Mouse (Mus musculus): Measurements from ENCODE around the gene Pacsin3.

Gene Pacsin3

DNA sequence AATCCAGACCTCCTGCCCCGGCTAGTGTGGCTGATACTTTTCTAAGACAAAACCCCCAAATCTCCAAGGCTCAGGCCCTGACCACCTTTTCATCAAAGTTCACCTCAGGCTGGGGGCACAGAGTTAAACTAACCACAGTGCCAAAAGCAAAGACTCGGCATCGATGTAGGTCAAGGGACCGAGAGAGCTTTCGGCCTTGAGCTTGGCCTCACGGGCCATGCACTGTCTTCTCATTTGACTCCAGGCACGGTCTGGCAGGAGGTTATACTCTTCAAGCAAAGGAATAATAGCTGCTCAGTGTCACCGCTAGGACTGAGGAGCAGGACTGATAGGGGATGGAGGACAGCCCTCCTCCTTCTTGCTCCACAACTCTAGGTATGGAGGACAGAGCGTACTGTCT lies 50.2 kb downstream of the Pacsin3 start:
- DNase-seq (ENCODE audit: extremely low spot score), result no peak

GRCm38 (mm10) chr2:91306589-91306988 lies 50.8 kb downstream of the Pacsin3 start:
- no peak for DNase-seq (ENCODE audit: extremely low spot score)

- peak; percentile 14 for DNase-seq (ENCODE audit: extremely low spot score)
These were observed 52.9 kb downstream of the Pacsin3 start for GRCm38 (mm10) chr2:91308680-91309079.

DNA sequence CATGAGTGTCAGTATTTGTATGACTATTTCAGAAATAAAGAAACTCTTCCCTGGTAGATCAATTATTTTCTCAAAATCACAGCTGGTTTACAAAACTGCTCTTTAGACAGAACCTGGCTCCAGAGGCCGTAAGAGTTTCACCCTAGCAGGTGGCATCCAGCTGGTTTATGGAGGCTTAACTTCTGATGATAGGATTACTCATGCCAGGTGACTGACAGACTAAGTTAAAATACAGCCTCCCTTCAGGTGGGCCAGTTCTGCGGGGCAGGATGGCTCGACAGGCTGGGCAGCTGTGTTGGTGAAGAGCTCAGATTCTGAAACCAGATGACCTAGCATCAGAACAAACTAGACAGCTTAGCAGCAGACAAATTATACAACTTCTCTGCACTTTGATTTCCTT lies 53.8 kb downstream of the Pacsin3 start:
- no peak for DNase-seq (ENCODE audit: extremely low spot score)

- peak; percentile 48 for DNase-seq (ENCODE audit: extremely low spot score)
These were observed 57.0 kb downstream of the Pacsin3 start for GRCm38 (mm10) chr2:91312578-91313311.

GRCm38 (mm10) chr2:91314184-91314583 lies 58.4 kb downstream of the Pacsin3 start:
- no peak for DNase-seq (ENCODE audit: extremely low spot score)
